Mouse (Mus musculus): Measurements from ENCODE around the gene Gm281.
"Not testable (repeated sequence)": the region's sequence is repeated elsewhere in the genome, so short reads cannot be mapped to it uniquely, and the experiment has no call there.

The Gm281 gene

GRCm38 (mm10) chr14:13914387-13915082 lies at the start of gene Gm281:
Gm281 (minus strand) TSS chr14:13914478.
- no peak for DNase-seq (ENCODE audit: low spot score in 2 of 2)

GRCm38 (mm10) chr14:13963527-13963926 lies 49.2 kb upstream of the Gm281 start:
- no peak for DNase-seq (ENCODE audit: low spot score in 2 of 2)

GRCm38 (mm10) chr14:13962476-13962875 lies 48.2 kb upstream of the Gm281 start:
- no peak for DNase-seq (ENCODE audit: low spot score in 2 of 2)

GRCm38 (mm10) chr14:13961401-13962112 lies 47.3 kb upstream of the Gm281 start, which contains the start of the genes Atxn7 and Thoc7:
Atxn7 (plus strand) TSS chr14:13961440.
Thoc7 (minus strand) TSS chr14:13961852.
- DNase-seq (ENCODE audit: low spot score in 2 of 2): peak; percentile 37 to 47

GRCm38 (mm10) chr14:13960482-13961325 lies 46.4 kb upstream of the Gm281 start:
- DNase-seq (ENCODE audit: low spot score in 2 of 2): peak; percentile 25 to 54

GRCm38 (mm10) chr14:13960079-13960478 lies 45.8 kb upstream of the Gm281 start:
- peak; percentile 19 to 25 for DNase-seq (ENCODE audit: low spot score in 2 of 2)

- not testable (repeated sequence) for DNase-seq (ENCODE audit: low spot score in 2 of 2)
Observed at GRCm38 (mm10) chr14:13952151-13952550, 37.9 kb upstream of the Gm281 start.

GRCm38 (mm10) chr14:13950401-13950800 lies 36.1 kb upstream of the Gm281 start:
- DNase-seq (ENCODE audit: low spot score in 2 of 2): peak in 1 of 2 experiments; percentile 34

- DNase-seq (ENCODE audit: low spot score in 2 of 2): no peak
Observed at GRCm38 (mm10) chr14:13948345-13948744, 34.1 kb upstream of the Gm281 start.

- no peak for DNase-seq (ENCODE audit: low spot score in 2 of 2)
Observed at GRCm38 (mm10) chr14:13944686-13945085, 30.4 kb upstream of the Gm281 start.

GRCm38 (mm10) chr14:13934052-13934371 lies 19.7 kb upstream of the Gm281 start:
- DNase-seq (ENCODE audit: low spot score in 2 of 2): no peak

GRCm38 (mm10) chr14:13933290-13934051 lies 19.2 kb upstream of the Gm281 start:
- DNase-seq (ENCODE audit: low spot score in 2 of 2): no peak

- DNase-seq (ENCODE audit: low spot score in 2 of 2): peak in 1 of 2 experiments; percentile 19
Observed at GRCm38 (mm10) chr14:13917630-13918029, 3.4 kb upstream of the Gm281 start.

- DNase-seq (ENCODE audit: low spot score in 2 of 2): no peak
Observed at GRCm38 (mm10) chr14:13917208-13917607, 2.9 kb upstream of the Gm281 start.

GRCm38 (mm10) chr14:13915207-13915606 lies 929 bp upstream of the Gm281 start:
- DNase-seq (ENCODE audit: low spot score in 2 of 2): no peak

- no peak for DNase-seq (ENCODE audit: low spot score in 2 of 2)
Observed at GRCm38 (mm10) chr14:13910148-13910547, 4.1 kb downstream of the Gm281 start.

GRCm38 (mm10) chr14:13907145-13907544 lies 7.1 kb downstream of the Gm281 start:
- DNase-seq (ENCODE audit: low spot score in 2 of 2): no peak

- no peak for DNase-seq (ENCODE audit: low spot score in 2 of 2)
Observed at GRCm38 (mm10) chr14:13906461-13906860, 7.8 kb downstream of the Gm281 start.

GRCm38 (mm10) chr14:13901611-13902067 lies 12.6 kb downstream of the Gm281 start:
- DNase-seq (ENCODE audit: low spot score in 2 of 2): peak in 1 of 2 experiments; percentile 1

GRCm38 (mm10) chr14:13895198-13895597 lies 19.1 kb downstream of the Gm281 start:
- DNase-seq (ENCODE audit: low spot score in 2 of 2): no peak

- DNase-seq (ENCODE audit: low spot score in 2 of 2): no peak
Observed at GRCm38 (mm10) chr14:13893748-13894147, 20.5 kb downstream of the Gm281 start.

All from spleen, postnatal 14 days (tissue).